Mouse (Mus musculus) cerebellum, adult 8-10 months (tissue): ENCODE data around the gene Tnnt3.

ENCODE experiments used
- DNase-seq: peaks from one replicate; pipeline ENCODE4 v3.0.0; 2022

Gene Tnnt3

DNA sequence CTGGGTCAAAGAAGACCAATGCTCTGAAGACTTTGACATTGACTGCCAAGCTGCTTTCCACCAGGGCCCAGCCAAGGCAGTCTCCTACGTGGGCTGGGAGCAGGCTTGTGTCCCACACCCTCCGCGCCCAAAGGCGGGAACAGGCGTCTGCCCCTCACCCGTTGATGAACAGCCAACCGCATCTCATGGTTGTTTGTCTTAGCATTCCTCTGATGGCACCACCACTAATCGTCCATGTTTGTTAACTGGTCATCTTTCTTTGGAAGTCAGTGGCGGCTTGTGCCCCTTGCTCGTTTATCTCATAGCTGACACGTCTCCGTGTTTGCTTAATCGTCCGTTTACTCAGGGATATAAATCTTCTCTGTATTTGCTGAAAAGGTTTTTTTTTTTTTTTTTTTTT, 10.9 kb downstream of the Tnnt3 start:
- no peak for DNase-seq

DNA sequence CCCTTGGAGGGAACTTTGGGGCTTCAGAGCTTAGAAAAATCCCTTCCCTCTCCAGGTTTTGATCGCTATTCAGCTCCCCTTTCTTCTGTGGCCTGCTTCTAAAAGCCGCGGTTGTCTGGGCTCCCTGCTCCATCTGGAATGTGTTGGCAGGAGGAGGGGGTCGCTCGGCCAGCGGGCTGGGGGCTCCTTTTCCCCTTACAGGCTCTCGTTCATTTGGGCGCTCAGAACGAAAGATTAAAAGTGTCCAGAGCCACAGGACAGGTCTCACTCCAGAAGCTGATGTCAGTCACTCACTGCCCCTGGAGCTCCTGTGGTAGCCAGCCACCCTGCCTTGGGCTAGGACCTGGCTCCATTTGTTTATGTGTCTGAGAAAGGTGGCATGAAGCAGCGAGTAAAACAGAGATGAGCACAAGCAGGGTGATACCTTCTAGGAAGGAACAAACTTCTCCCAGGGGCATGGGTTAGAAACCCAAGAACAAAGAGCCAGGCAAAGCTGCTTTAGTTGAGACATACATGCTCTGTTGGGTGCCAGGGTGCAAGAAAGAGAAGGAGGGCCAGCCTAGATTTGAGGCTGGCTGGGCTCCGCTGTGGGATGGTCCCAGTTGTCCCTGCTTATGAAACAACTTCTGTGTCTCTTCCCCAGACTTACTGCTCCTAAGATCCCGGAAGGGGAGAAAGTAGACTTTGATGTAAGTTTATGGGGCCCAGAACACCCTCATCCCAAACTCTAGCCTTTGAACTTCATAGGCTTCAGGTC, 11.6 kb downstream of the Tnnt3 start:
- no peak for DNase-seq

DNA sequence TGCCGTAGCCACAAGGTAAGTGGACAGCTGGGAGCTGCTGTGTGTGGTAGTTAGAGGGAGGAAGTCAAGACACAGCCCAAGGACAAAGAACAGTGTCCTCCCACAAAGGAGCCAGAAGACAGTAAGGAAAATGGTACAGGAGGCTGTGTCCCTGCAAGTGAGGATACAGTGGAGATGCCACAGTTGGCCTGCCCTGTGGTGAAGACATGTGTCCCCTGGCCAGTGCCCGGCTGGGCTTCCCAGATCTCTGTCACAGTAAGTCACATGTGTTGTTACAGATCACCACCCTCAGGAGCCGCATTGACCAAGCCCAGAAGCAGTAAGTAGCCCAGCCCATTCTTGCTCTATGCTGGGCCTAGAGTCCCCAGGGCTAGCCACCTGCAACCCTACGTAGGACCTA, 15.4 kb downstream of the Tnnt3 start:
- DNase-seq: no peak

DNA sequence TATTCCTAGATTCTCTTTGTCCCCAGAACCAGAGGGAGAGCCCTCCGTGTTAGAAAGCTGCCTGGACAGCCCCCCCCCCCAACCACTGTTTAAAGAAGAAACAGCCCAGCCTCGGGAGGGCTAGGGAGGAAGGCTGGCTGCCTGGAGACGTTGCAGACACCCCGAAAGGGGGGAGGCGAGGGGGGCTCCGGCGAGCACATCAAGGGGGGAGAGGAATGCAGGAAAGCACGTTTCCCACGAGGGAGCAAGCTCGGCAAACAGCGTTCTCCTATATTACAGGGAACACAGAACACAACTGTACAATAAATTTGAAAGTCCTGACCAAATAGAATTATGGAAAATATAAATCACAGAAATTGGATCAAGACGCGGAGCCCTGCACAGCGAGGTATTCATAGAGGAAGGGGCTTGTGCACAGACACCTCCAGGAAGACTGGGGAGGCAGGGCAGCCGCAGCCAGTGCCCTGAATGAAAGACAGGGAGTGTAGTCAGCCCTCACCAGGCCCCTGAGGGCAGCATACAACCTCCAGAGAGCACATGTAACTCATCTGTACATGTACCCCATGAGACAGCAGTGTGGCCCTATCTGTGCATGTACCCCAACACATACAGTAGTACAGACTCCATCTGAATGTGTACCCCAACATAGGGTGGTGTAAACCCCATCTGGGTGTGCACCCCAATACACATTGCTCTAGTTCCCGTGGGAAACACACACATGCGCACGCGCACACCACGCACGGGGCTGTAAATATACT, 17.8 kb downstream of the Tnnt3 start:
- DNase-seq: no peak

DNA sequence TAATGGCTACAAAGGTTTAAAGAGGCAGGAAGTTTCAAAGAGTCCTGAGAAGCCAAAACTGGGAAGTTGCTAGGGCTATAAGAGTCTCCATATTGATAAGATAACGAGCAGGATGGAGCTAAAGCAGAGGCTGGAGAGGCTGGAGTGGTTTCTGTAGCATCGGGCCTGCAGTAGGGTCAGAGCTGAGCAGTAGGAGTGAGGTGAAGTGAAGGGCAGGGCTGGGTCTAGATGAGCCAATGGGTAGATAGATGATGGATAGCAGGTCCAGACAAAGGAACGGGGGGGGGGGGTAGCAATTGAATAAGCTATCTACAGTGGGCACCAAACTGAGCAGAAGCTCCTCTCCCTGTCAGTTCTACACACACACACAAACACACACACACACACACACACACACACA, 18.9 kb downstream of the Tnnt3 start:
- DNase-seq: no peak

DNA sequence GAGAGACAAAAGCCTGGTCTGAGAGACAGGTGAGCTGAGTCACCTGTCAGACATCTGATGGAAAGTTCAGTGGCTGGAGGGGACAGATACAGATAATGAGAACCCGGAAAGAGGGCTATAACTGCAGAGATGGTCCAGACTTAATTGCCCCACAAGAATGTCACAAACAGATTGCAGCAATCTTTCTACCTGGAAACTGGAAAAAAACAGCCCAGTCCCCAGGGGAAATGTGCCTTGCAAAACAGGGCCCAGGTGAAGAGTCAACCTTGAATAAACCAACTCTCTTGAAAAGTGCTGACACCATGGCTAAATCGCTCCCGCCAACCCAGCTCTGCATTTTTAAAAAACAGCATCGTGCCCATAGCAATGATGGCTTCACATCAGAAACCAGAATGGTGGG, 21.7 kb downstream of the Tnnt3 start:
- DNase-seq: no peak

DNA sequence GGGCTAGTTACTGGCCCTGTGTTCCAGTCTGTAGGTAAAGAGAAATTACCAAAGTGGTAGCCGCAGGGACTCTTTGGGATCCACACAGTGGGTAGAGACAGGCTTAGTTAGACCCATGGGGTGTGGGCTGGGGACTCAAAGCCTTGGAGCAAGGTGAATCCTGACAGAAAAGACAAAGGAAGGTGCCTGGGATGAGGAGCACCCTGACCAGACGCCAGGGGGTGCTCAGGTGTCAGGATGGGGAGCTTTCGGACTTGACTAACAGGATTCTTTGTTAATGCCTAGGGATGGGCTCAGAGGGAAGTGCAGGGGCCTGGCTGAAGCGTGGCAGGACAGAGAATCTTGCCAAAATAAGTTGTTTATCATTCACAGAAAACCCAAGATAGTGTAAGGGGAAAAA, 23.7 kb downstream of the Tnnt3 start:
- no peak for DNase-seq

DNA sequence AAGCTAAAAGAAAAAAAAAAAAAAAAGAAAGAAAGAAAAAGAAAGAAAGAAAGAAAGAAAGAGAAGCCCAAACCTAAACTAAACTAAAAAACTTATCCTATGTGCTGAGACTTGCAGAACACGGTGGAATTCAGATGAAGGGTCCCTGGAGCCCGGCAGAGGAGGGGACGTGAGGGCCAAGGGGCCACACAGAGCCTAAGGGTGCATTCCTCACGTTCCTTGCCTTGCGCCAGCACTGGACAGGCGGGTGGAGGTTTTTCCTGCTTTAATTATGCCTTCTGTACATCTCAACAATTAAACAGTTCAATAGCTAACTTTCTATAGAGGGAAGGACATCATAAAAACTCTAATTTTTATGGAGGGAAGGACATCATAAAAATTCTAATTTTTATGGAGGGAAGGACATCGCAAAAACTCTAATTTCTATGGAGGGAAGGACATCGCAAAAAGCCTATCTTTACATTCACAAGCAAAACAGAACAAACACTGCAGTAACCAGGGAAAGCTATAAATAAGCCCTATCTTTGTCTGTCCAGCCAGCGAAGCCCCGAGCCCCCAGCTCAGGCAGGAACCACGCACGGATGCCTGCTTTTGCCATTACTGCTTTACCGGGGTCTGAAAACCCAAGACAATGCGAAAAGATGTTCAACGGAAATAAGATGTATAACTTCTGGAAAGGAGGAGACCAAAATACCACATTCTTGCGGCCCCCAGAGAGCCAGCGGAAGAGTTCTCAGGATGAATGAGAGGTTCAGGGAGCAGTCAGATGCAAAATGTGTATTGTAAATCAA, 24.8 kb downstream of the Tnnt3 start:
- DNase-seq: no peak

DNA sequence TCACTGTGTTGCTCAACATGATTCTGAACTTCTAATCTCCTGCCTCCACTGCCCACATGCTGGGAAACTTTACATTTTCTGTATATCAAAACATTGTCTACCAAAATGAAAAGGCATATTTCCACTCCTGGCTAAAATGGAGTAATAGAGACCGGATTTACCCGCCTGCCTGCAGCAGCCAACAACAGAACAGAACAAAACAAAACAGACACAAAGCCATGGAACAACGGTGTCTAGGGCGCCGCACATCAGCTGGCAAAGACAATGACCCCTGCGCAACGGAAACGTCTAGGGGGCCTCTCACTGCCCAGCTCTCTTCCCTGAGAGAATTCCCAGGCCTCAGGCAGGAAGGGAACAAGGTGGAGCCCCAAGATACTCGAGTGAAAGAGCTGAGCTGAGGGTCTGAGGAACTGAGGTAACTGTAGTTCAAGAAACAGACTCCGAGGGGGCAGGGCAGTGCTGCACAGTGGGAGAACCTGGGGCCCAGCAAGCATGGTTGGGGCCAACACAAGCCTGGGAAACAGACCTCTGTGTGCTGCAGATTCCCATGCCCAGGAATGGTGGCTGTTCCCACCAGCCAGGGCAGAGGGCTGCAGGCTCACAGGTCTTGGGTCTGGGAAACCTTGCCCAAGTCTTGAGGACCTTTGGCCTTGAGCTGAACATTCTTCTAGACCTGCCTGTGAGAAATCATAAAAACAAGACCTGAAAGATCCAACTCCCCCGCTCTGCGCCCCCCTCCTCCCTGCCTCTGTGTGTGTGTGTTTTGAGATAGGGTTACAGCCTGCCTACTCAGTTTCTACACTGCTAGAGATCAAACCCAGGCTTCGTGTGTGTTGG, 26.9 kb downstream of the Tnnt3 start:
- no peak for DNase-seq

DNA sequence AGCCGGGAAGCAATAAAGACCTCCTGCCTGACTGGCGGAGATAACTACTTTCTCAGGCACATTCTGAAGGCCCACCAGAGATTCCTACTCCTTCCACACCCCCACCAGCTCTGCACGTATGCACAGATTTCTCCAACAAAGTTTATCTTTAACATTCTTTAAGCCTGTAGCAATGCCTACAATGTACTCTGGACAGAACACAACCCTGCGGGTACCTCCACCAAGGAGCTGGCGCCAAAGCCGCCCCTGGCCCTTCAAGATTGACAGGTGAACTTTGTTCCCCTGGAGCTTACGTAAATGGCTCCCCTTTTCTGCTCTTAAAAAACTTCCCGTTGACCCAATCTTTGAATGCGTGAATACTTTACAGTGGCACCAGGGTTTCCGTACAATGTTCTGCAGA, 30.7 kb downstream of the Tnnt3 start:
- DNase-seq: no peak

DNA sequence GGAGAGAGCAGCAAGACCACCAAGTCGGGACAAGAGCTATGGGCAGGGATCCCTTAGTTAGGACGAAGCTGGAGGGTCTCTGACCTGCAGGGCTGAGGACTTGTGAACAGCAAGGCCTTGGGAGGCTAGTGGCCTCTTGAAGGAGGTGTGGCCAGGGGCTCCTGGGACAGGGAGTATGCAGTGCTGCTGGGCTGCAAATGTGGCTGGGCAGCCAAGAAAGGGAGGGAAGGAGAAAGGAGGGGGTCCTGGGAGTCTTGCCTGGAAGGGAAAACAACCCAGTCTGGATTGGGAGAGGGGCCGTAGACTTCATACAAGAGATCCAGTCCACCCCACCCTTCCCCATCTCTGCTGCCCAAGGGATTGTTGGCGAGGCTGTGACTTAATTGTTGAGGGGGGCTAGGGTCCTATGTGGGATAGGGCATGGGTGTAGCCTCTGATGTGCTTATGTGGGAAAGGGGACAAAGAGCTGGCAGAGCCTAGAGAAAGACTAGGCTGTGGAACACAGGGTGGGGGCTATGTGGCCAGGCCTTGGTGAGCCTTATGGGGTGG, 33.4 kb downstream of the Tnnt3 start:
- no peak for DNase-seq

DNA sequence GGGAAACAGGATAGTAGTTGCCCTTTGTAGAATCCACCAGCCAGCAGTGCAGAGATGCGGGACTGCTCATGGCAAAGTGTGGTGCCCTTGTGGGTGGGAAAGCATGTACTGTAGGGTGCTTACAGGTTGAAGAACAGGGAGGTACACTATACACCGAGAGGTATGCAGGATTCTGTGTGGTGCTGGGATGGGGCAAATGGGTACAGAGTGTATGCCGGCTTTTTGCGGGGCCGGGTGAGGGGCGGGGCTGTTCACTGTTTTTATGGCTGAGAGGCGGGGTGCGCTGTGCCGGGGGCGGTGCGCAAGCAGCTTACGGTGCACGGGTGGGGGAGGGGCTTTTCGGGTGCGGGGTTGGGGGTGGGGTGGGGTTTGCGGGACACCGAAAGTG, 34.0 kb downstream of the Tnnt3 start, which contains the start of gene Mrpl23:
Gene Mrpl23, plus strand, starts transcription at position 16 of the 388 bp plus-strand sequence.
- DNase-seq: no peak

DNA sequence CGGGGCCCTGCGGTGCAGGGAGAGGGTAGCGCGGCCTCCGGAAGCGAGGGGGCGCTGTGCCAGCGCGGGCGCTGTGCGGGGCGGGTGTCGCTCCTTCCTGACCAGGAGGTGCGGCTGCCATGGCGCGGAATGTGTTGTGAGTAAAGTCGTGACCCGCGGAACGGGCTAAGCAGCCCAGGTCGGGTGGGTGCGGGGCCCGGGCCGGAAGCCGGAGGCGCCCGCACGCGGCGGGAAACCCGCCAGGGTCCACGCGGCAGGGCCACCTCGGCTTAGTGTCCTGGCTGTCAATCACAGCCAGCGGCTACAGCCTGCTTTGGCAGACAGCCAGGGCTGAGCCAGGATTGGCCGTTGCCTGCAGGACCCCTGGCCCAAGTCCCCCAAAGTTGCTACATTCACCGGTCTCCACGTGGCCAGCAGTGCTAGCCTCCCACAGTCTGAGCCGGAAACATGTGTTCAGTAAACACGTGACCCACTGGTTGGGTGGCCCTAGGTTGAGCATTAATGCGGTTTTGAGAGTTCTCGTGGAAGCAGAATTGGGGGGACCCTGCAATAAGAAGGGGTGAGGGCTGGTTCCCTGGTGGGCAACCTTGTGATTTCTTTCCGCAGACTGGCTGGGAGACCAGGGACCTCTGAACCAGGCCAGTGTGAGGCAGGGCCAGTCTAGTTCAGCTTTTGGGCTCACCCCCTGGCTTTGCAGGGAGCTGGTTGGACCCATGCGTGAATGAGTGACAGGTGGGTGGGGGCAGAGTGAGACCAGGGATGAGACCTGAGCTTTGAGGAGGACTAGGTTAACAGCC, 34.6 kb downstream of the Tnnt3 start:
- DNase-seq: peak; percentile 89

DNA sequence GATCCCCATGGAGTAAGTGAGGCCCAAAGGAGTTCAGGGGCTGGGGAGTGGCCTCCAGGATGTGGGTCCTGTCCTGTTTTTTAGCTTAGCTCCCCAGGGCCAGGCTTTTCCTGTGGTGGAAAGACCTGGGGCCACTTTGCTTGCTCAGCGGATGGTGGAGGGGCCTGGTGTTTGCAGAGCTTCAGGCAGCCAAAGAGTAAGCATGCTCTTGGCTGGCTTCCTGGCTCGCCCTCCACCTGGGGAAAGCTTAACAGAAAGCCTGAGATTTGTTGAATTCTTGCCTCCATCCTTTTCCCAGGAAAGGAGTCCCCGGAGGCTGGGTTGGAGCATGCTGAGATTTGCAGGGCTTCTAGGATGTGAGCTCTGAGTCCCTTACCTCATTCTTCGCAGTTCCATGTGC, 36.5 kb downstream of the Tnnt3 start:
- DNase-seq: no peak

DNA sequence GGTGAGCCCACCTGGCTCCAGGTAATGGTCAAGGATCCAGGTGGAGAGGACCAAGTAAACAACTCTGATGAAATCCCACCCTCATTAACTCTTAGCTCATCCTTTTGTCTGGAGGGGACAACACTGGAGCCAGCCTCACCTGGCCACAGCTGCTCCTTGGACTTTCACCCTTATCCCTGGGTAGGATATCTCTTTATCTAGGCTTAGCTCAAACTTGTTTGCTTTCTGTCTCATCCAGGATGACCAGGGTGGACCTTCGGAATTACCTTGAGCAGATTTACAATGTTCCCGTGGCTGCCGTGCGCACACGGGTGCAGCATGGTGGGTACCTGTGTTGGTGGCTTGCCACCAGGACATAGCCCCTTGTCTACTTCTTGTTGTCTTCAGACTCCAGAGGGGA, 37.2 kb downstream of the Tnnt3 start:
- DNase-seq: no peak

DNA sequence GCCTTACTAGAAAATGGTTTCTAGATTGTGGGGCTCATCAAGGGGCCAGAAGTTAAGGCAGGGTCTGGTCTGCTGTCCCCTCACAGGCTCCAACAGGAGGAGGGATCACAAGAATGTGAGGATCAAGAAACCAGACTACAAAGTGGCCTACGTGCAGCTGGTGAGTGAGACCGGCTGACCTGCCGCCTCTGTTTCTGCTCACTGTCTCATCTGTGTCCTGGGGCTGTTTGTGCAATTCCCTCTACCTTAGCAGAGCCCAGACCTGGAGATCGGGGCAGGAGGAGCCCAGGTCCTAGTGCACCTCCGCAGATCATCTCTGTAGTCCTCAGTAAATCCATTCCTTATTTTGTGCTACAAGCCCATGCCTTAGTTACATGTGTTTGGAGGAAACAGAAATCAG, 38.5 kb downstream of the Tnnt3 start:
- no peak for DNase-seq

DNA sequence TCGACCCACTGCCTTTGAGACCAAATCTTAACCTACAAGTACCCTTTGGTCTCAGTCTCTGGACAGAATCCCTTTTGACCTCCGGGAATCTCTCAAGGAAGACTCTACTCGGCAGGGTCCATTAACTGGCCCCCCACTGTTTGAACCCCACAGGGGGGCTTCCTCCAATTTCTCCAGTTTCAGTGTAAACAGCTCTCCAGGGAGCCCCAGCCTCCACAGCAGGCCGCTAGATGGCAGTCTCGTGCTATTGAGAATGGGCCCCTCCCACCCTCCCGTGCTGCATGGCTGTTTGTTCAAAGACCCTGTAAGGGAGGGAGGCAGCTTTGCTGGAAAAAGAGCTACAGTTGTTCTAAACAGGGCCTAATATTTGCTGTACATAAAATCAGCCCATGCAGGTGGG, 39.2 kb downstream of the Tnnt3 start:
- peak; percentile 71 for DNase-seq

DNA sequence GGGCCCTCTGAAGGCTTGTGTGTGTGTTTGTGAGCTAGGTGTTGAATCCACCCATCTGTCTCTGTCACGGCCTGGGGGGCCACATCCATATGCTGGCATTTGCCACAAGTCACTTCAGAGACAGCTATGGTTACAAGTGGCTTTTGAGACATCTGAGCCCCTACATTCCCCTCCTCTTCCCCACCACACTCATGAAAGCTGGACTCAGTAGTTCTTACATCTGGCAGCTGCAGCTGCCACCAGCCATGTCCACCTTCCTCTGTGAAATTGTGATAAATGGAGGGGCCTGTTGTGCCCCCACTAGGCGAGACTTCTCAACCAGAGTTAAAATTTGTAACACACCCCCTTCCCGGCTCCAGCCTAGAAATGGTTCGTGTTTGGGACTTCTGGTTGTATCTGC, 39.7 kb downstream of the Tnnt3 start:
- no peak for DNase-seq

DNA sequence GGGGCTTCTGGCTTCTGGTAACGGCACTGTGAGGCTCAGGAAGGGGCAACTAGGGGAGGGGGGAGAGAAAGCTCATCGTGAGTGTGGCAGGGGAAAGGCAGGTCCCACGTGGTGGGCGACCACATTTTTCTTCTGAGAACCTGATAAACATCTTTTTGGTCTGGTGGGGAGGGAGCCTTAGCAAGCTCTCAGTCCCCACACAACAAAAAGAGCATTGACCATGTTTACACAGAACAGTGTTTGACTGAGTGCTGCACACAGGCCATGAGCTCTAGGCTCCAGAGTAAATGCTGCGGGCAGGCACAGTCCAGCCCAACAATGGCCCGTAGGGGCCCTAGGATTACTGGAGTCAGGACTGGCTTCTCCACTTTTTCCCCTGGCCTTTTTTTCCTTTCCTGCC, 40.1 kb downstream of the Tnnt3 start:
- DNase-seq: no peak

DNA sequence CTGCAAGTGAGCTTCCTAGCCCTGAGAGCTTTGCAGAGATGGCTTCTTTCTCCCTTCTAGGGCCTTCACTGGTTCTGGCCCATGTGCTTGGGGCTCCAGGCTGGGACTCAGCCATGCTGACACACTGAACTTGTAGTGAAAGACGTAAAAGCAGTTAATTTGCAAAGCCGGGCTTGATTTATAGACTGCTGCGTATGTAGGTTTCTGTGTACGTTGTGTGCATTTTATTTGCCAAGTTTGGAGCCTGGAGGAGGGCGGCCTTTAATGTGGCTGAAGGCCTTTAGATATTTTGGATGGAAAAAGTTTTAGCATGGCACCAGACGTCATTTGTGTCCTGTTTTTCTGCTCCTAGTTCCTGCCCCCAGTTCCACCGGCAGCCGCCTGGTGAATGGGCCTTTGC, 41.2 kb downstream of the Tnnt3 start:
- DNase-seq: no peak

DNA sequence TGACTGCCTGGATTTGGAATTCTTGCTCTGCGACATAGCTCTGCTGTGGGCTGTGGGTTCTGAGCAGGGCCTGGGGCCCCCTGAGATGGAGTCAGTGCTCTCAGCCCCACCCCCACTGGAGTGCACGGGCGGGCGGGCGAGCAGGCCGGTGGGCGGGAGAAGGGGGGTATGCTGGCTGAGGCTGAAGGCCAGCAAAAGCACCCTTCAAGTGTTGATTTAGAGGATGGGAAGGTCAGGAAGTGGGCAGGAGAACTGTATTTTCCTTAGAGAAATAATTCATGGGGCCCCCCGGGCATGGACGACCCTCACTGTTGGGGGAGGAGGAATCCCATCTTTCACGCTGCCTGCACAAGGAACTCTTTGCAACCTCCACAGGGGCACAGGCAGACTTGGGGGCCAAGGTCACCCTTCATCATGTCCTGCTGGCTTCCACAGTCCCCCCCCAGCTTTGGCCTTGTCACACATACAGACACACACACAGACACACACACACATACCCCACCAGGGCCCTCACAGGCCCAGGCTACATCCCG, 44.2 kb downstream of the Tnnt3 start:
- peak; percentile 0 for DNase-seq
